Mouse (Mus musculus): ENCODE measurements around the gene 1700024G13Rik.

DNA sequence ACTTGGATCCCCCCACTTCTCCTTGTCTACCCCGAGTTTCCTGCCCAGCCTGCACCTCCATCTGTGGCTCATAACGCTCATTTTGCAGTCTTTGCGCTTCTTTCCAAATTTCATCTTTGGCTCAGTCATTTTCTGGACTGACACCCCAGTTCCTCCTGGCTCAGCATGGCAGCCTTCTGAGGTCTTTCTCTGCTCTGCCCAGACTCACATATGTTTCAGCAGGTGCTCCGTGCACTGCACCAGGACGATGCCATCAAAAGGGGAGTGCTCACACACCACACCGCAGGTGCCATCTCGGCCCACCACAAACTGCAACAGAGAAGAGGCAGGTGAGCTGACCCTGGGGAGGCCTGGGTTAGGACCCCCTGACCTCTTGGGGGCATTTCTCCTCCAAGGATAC lies 35.8 kb upstream of the 1700024G13Rik start:
- TF ChIP-seq CTCF (conservative IDR thresholded peaks at IDR 0.05; ENCODE audit: low read length) (no peak), NANOG (IDR thresholded peaks at IDR 0.05; ENCODE audit: borderline replicate concordance, low read length) (no peak)
